Mouse (Mus musculus): ENCODE data around the gene Gen1.
A peak's percentile ranks its signal among the peaks of the same experiment; 100 is the strongest.

The Gen1 gene

GRCm38 (mm10) chr12:11223090-11223489 is 42.5 kb downstream of the Gen1 start:
- no peak for DNase-seq (ENCODE audit: low spot score)

- DNase-seq (ENCODE audit: low spot score) = no peak
Observed at GRCm38 (mm10) chr12:11222566-11222965, 43.0 kb downstream of the Gen1 start.

- peak; percentile 57 for DNase-seq (ENCODE audit: low spot score)
Observed at GRCm38 (mm10) chr12:11221524-11222330, 43.9 kb downstream of the Gen1 start.

- DNase-seq (ENCODE audit: low spot score) = no peak
Observed at GRCm38 (mm10) chr12:11217726-11218250, 47.8 kb downstream of the Gen1 start.

- DNase-seq (ENCODE audit: low spot score) = no peak
Observed at GRCm38 (mm10) chr12:11216454-11216853, 49.1 kb downstream of the Gen1 start.

- no peak for DNase-seq (ENCODE audit: low spot score)
Observed at GRCm38 (mm10) chr12:11215555-11215954, 50.0 kb downstream of the Gen1 start.

- DNase-seq (ENCODE audit: low spot score) = no peak
Observed at GRCm38 (mm10) chr12:11214776-11215175, 50.8 kb downstream of the Gen1 start.

GRCm38 (mm10) chr12:11212881-11213280 is 52.7 kb downstream of the Gen1 start:
- no peak for DNase-seq (ENCODE audit: low spot score)

GRCm38 (mm10) chr12:11210361-11210760 is 55.2 kb downstream of the Gen1 start:
- no peak for DNase-seq (ENCODE audit: low spot score)

- no peak for DNase-seq (ENCODE audit: low spot score)
Observed at GRCm38 (mm10) chr12:11209636-11210035, 56.0 kb downstream of the Gen1 start.

GRCm38 (mm10) chr12:11208872-11209271 is 56.7 kb downstream of the Gen1 start, which contains the start of gene Msgn1:
Gene Msgn1 (minus strand): TSS chr12:11208972.
- no peak for DNase-seq (ENCODE audit: low spot score)

GRCm38 (mm10) chr12:11206321-11206720 is 59.3 kb downstream of the Gen1 start:
- no peak for DNase-seq (ENCODE audit: low spot score)

GRCm38 (mm10) chr12:11203694-11204665 is 61.6 kb downstream of the Gen1 start:
- DNase-seq (ENCODE audit: low spot score) = peak; percentile 68

- DNase-seq (ENCODE audit: low spot score) = no peak
Observed at GRCm38 (mm10) chr12:11202476-11202875, 63.1 kb downstream of the Gen1 start.

- no peak for DNase-seq (ENCODE audit: low spot score)
Observed at GRCm38 (mm10) chr12:11200711-11201110, 64.9 kb downstream of the Gen1 start.

GRCm38 (mm10) chr12:11198551-11198950 is 67.0 kb downstream of the Gen1 start:
- no peak for DNase-seq (ENCODE audit: low spot score)

GRCm38 (mm10) chr12:11198026-11198425 is 67.6 kb downstream of the Gen1 start:
- DNase-seq (ENCODE audit: low spot score) = no peak

- no peak for DNase-seq (ENCODE audit: low spot score)
Observed at GRCm38 (mm10) chr12:11196830-11197229, 68.8 kb downstream of the Gen1 start.

GRCm38 (mm10) chr12:11196142-11196597 is 69.4 kb downstream of the Gen1 start:
- DNase-seq (ENCODE audit: low spot score) = peak; percentile 87

GRCm38 (mm10) chr12:11195031-11195430 is 70.6 kb downstream of the Gen1 start:
- DNase-seq (ENCODE audit: low spot score) = no peak
